Mouse (Mus musculus) midbrain, postnatal 0 days (tissue): ENCODE results near the gene Eif4a3. TPM values are rescaled to one million over a fixed set of nuclear protein-coding genes. Genes with fewer than 3 reads are reported as not detected.
A peak's percentile ranks its signal among the peaks of the same experiment; 100 is the strongest.
"Not testable (repeated sequence)": the region's sequence is repeated elsewhere in the genome, so short reads cannot be mapped to it uniquely, and the experiment has no call there.

Source experiments
- ATAC-seq: fragments of 200-750 bp; cut with Nextera tagmentation; 2 replicates; pipeline ENCODE4 v1.8.0; 2017; ENCODE audit warnings: moderate number of reproducible peaks, mild to moderate bottlenecking, moderate TSS enrichment, moderate library complexity; ENCODE audit not compliant: low FRiP score
- DNase-seq: peaks from one replicate; pipeline ENCODE4 v3.0.0-alpha.2; 2015; ENCODE audit warnings: low spot score
- H3K27ac ChIP-seq: fragments of 300-500 bp; sonication (generic); 2 replicates; pipeline ENCODE4 v1.5.1; 2014; ENCODE audit warnings: low read depth, mild to moderate bottlenecking, low read length, mixed read lengths
- H3K27me3 ChIP-seq: fragments of 300-500 bp; sonication (generic); 2 replicates; pipeline ENCODE4 v1.6.1; 2014; ENCODE audit warnings: low read length, control low read depth, mixed read lengths; ENCODE audit not compliant: insufficient read depth
- H3K36me3 ChIP-seq: fragments of 300-500 bp; sonication (generic); 2 replicates; pipeline ENCODE4 v1.6.1; 2014; ENCODE audit warnings: low read length, control low read depth, mixed read lengths; ENCODE audit not compliant: insufficient read depth
- H3K4me1 ChIP-seq: fragments of 300-500 bp; sonication (generic); 2 replicates; pipeline ENCODE4 v1.6.1; 2014; ENCODE audit warnings: mild to moderate bottlenecking, control low read depth, antibody characterized with exemption, low read length, mixed read lengths; ENCODE audit not compliant: insufficient read depth
- H3K4me2 ChIP-seq: fragments of 300-500 bp; sonication (generic); 2 replicates; pipeline ENCODE4 v1.6.1; 2014; ENCODE audit warnings: low read depth, mild to moderate bottlenecking, low read length, mixed read lengths; ENCODE audit not compliant: poor library complexity, severe bottlenecking
- H3K4me3 ChIP-seq: fragments of 300-500 bp; sonication (generic); 2 replicates; pipeline ENCODE4 v1.5.1; 2014; ENCODE audit warnings: low read depth, mild to moderate bottlenecking, low read length, moderate library complexity
- H3K9ac ChIP-seq: fragments of 300-500 bp; sonication (generic); replicated peaks from 2 replicates; pipeline ENCODE4 v1.6.1; 2014; ENCODE audit warnings: mild to moderate bottlenecking, low read length, moderate library complexity, mixed read lengths; ENCODE audit not compliant: poor library complexity, severe bottlenecking
- H3K9me3 ChIP-seq: fragments of 300-500 bp; sonication (generic); 2 replicates; pipeline ENCODE4 v1.6.1; 2016; ENCODE audit warnings: low read length, control low read depth
- CTCF ChIP-seq: IDR thresholded peaks from 2 replicates; pipeline ENCODE4 v1.5.1; 2016; ENCODE audit warnings: antibody characterized with exemption, mild to moderate bottlenecking
- WGBS: fragments of 180-500 bp; shearing (Covaris S2); extraction: QIAGEN DNeasy Blood & Tissue Kit; methylation state at CpG from one replicate; pipeline ENCODE4 v1.1.7; 2014; 5-methylcytosine and 5-hydroxymethylcytosine counted together
- polyA plus RNA-seq: library from polyadenylated mRNA; unstranded; fragments of >200 nt; fragmentation: Nextera tagmentation; extraction: Ambion mirVana; gene quantifications from 2 replicates; pipeline ENCODE4 v1.2.1, GENCODE M21; 2015
- total RNA-seq: library from RNA; depleted of rRNA; stranded (reverse); fragments of >200 nt; gene quantifications from 2 replicates; pipeline ENCODE4 v1.2.3, GENCODE M21; 2014

The Eif4a3 gene
- total and polyA plus RNA-seq, 2 experiments from 2014 or later, result 132 to 237 TPM

GRCm38 (mm10) chr11:119304904-119305712 is 5.2 kb upstream of the Eif4a3 start:
- DNase-seq, result peak; percentile 68

DNA sequence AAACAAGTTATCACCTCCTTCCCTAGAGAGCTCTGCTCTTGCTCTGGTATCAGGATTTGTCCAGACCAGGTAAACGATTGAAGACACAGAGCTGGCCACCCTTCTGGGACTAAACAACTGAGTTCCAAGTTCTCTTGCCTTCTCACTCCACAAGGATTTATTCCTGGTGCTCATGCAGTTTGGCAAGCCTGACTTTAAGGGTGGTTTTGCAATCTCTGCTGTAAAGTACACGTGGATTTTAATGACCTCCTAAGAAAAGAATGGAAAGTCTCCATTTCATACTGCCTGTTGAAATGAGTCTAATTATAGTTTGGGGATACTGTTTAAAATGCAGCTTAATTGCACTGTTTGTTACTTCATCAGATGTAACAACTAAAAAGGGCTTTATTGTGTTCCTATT is 1.1 kb upstream of the Eif4a3 start:
- H3K27me3 ChIP-seq, result no peaks in the 10 kb centered on the region
- H3K4me2 ChIP-seq, result peak overlapping the region; percentile 70
- no peak overlapping the region for H3K9ac ChIP-seq
- H3K36me3 ChIP-seq, result peaks cover 11% of the 10 kb centered on the region
- H3K9me3 ChIP-seq, result no peaks in the 10 kb centered on the region
- DNase-seq (no peak), ATAC-seq (no peak)
- H3K27ac ChIP-seq, result no peak overlapping the region
- WGBS, result 36% methylated on average over 2 of the region's 2 CpGs
- no peak for TF ChIP-seq CTCF
- peaks cover 3% of the 10 kb centered on the region; the same call in 1 of the 2 replicates for H3K4me1 ChIP-seq
- peak overlapping the region; percentile 93 for H3K4me3 ChIP-seq

More at GRCm38 (mm10) chr11:119304904-119305712, 5.2 kb upstream of the Eif4a3 start:
- no peaks in the 10 kb centered on the region for H3K27me3 ChIP-seq
- WGBS, result 50% methylated on average over 16 of the region's 16 CpGs
- no peaks in the 10 kb centered on the region for H3K4me1 ChIP-seq
- ATAC-seq, result no peak
- H3K36me3 ChIP-seq, result no peaks in the 10 kb centered on the region
- peak; percentile 88 for TF ChIP-seq CTCF
- no peak overlapping the region for H3K27ac ChIP-seq
- H3K9me3 ChIP-seq, result no peaks in the 10 kb centered on the region
- no peak overlapping the region for H3K4me3 ChIP-seq
- H3K4me2 ChIP-seq, result no peak overlapping the region
- no peak overlapping the region for H3K9ac ChIP-seq

DNA sequence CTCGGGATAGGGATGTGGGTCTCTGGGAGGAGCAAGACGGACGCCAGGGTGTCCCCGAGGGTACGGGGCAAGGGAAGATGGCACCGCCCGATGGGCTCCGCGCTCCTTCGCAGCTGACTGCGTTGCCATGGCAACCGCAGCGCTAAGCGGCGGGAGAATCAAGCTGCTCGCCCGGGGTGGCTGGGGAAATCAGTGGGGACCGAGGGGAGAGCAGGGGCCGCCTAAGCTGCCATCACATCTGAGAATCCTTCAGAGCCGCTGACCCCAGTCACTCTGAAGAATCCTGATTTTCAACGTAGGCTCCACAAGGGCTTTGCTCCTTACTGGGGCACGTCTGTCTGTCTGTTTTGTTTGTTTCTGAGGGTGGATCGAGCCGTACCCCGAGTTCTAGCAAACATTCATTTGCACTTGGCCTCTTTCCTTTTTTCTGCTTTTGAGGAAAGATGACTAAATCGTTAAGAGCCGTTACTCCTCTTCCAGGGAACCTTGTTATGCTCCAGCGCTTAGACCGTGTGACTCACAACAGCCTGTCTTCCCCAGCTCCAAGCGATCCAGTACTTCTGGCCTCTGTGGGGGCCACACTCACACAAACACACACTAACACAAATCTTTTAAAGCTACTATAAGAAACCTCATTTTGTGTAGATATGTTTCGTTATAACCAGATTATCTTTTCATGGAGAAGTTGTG is 502 bp upstream of the Eif4a3 start:
- DNase-seq (peak; percentile 14), ATAC-seq (no peak)
- Histone ChIP-seq H3K27me3 (no peaks in the 10 kb centered on the region), H3K4me1 (peaks cover 3% of the 10 kb centered on the region; the same call in 1 of the 2 replicates), H3K9ac (peak overlapping the region; percentile 92), H3K27ac (peak overlapping the region; percentile 94), H3K4me2 (peak overlapping the region; percentile 70), H3K9me3 (no peaks in the 10 kb centered on the region), H3K4me3 (peak overlapping the region; percentile 93), H3K36me3 (peaks cover 16% of the 10 kb centered on the region)
- peak; percentile 47 for TF ChIP-seq CTCF
- 1% methylated on average over 29 of the region's 31 CpGs for WGBS

DNA sequence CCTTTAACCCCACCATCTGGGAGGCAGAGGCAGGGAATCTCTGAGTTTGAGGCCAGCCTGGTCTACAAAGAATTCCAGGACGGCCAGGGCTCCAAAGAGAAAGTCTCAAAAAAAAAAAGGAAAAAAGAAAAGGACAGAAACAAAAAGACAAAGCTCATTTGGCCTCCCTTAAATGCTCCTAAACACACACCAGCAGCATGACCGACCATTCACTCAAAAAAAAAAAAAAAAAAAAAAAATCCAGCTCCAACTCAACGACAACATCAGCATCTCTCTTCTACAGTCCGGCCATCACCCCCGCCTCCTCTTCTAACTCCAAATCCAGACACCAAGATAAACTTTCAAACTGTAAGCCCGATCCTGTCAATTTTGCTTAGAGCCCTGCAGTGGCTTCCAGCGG is 972 bp downstream of the Eif4a3 start:
- no peaks in the 10 kb centered on the region for H3K27me3 ChIP-seq
- H3K27ac ChIP-seq, result peak overlapping the region; percentile 94; the same call in 1 of the 2 replicates
- H3K4me1 ChIP-seq, result peaks cover 3% of the 10 kb centered on the region; the same call in 1 of the 2 replicates
- H3K4me2 ChIP-seq, result peak overlapping the region; percentile 66
- no peak for ATAC-seq
- no peak for DNase-seq
- 16% methylated on average over 7 of the region's 7 CpGs for WGBS
- H3K36me3 ChIP-seq, result peaks cover 26% of the 10 kb centered on the region
- TF ChIP-seq CTCF, result no peak
- peak overlapping the region; percentile 92 for H3K9ac ChIP-seq
- no peaks in the 10 kb centered on the region for H3K9me3 ChIP-seq
- peak overlapping the region; percentile 93 for H3K4me3 ChIP-seq

- ATAC-seq, result no peak
- Histone ChIP-seq H3K27ac (no peak overlapping the region), H3K4me2 (peak overlapping the region; percentile 66; the same call in 1 of the 2 replicates), H3K36me3 (peaks cover 34% of the 10 kb centered on the region), H3K4me1 (peaks cover 3% of the 10 kb centered on the region; the same call in 1 of the 2 replicates), H3K4me3 (no peak overlapping the region), H3K9ac (no peak overlapping the region), H3K9me3 (no peaks in the 10 kb centered on the region), H3K27me3 (no peaks in the 10 kb centered on the region)
- 92% methylated on average over 6 of the region's 6 CpGs for WGBS
- TF ChIP-seq CTCF, result no peak
- no peak for DNase-seq
These were observed 1.9 kb downstream of the Eif4a3 start for GRCm38 (mm10) chr11:119297996-119298395.

DNA sequence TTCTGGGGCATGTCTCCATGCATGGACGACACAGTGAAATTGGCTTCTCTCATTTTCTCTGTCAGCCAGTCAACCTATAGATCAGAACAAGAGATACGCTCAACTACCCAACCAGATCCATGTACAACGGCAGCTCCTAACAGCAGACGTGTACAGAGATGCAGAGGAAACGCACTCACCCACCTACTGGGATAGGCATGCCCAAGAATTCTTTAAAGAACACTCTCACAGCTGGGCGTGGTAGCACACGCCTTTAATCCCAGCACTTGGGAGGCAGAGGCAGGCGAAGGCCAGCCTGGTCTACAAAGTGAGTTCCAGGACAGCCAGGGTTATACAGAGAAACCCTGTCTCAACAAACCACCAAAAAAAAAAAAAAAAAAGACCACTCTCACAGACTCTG is 7.0 kb downstream of the Eif4a3 start:
- H3K36me3 ChIP-seq, result peaks cover 68% of the 10 kb centered on the region
- not testable (repeated sequence) for H3K9ac ChIP-seq, H3K4me1 ChIP-seq, H3K27ac ChIP-seq, H3K4me3 ChIP-seq, H3K4me2 ChIP-seq, H3K27me3 ChIP-seq, ATAC-seq, H3K9me3 ChIP-seq, DNase-seq
- 92% methylated on average over 8 of the region's 8 CpGs for WGBS
